Mouse (Mus musculus) liver, embryonic 15.5 days (tissue): Measurements from ENCODE around the gene Zgpat. TPM values are rescaled to one million over a fixed set of nuclear protein-coding genes. Genes with fewer than 3 reads are reported as not detected.

Source experiments
- ATAC-seq: fragments of 200-750 bp; cut with Nextera tagmentation; 2 replicates; pipeline ENCODE4 v1.8.0; 2017; ENCODE audit warnings: moderate number of reproducible peaks, mild to moderate bottlenecking, moderate library complexity; ENCODE audit not compliant: insufficient read depth
- H3K27ac ChIP-seq: fragments of 300-500 bp; sonication (generic); replicated peaks from 2 replicates; pipeline ENCODE4 v1.5.1; 2015; ENCODE audit warnings: mild to moderate bottlenecking, inconsistent platforms
- H3K27me3 ChIP-seq: fragments of 300-500 bp; sonication (generic); 2 replicates; pipeline ENCODE4 v1.6.1; 2015; ENCODE audit warnings: mild to moderate bottlenecking, inconsistent platforms
- H3K36me3 ChIP-seq: fragments of 300-500 bp; sonication (generic); replicated peaks from 2 replicates; pipeline ENCODE4 v1.6.1; 2015; ENCODE audit warnings: moderate library complexity, mild to moderate bottlenecking, inconsistent platforms
- H3K4me1 ChIP-seq: fragments of 300-500 bp; sonication (generic); replicated peaks from 2 replicates; pipeline ENCODE4 v1.6.1; 2015; ENCODE audit warnings: inconsistent platforms
- H3K4me2 ChIP-seq: fragments of 300-500 bp; sonication (generic); 2 replicates; pipeline ENCODE4 v1.6.1; 2015; ENCODE audit warnings: moderate library complexity, mild to moderate bottlenecking, inconsistent platforms
- H3K4me3 ChIP-seq: fragments of 300-500 bp; sonication (generic); replicated peaks from 2 replicates; pipeline ENCODE4 v1.5.1; 2015; ENCODE audit warnings: mild to moderate bottlenecking, inconsistent platforms
- H3K9ac ChIP-seq: fragments of 300-500 bp; sonication (generic); 2 replicates; pipeline ENCODE4 v1.6.1; 2015; ENCODE audit warnings: moderate library complexity, mild to moderate bottlenecking, inconsistent platforms
- H3K9me3 ChIP-seq: fragments of 300-500 bp; sonication (generic); replicated peaks from 2 replicates; pipeline ENCODE4 v1.6.1; 2016; ENCODE audit warnings: inconsistent platforms
- WGBS: fragments of 180-500 bp; shearing (Covaris S2); methylation state at CpG from one replicate; pipeline ENCODE4 v1.1.7; 2015; ENCODE audit warnings: mixed read lengths; ENCODE audit not compliant: insufficient replicate concordance; 5-methylcytosine and 5-hydroxymethylcytosine counted together
- polyA plus RNA-seq: library from polyadenylated mRNA; unstranded; fragments of >200 nt; fragmentation: Nextera tagmentation; extraction: Ambion mirVana; gene quantifications from 2 replicates; pipeline ENCODE4 v1.2.1, GENCODE M21; 2015

Gene Zgpat
- polyA plus RNA-seq, 1 experiment from 2014 or later, result 12.1 TPM

- no peaks in the 10 kb centered on the region for H3K9me3 ChIP-seq
- H3K9ac ChIP-seq, result no peak overlapping the region
- H3K4me2 ChIP-seq, result no peak overlapping the region
- 85% methylated on average over 4 of the region's 4 CpGs for whole genome bisulfite sequencing
- no peak for ATAC-seq
- no peaks in the 10 kb centered on the region for H3K4me1 ChIP-seq
- no peak overlapping the region for H3K4me3 ChIP-seq
- H3K36me3 ChIP-seq, result peaks cover 60% of the 10 kb centered on the region
- H3K27me3 ChIP-seq, result no peaks in the 10 kb centered on the region
- no peak overlapping the region for H3K27ac ChIP-seq
These were observed 20.2 kb downstream of the Zgpat start for GRCm38 (mm10) chr2:181384919-181385391.

GRCm38 (mm10) chr2:181385885-181386284 lies 21.2 kb downstream of the Zgpat start:
- no peaks in the 10 kb centered on the region for H3K9me3 ChIP-seq
- no peak for ATAC-seq
- no peaks in the 10 kb centered on the region for H3K4me1 ChIP-seq
- no peaks in the 10 kb centered on the region for H3K27me3 ChIP-seq
- H3K4me3 ChIP-seq, result no peak overlapping the region
- H3K9ac ChIP-seq, result no peak overlapping the region
- H3K36me3 ChIP-seq, result peaks cover 60% of the 10 kb centered on the region
- no peak overlapping the region for H3K4me2 ChIP-seq
- H3K27ac ChIP-seq, result no peak overlapping the region
- WGBS, result 71% methylated on average over 3 of the region's 3 CpGs

GRCm38 (mm10) chr2:181386663-181387210 lies 22.0 kb downstream of the Zgpat start:
- no peak for ATAC-seq
- Histone ChIP-seq H3K4me1 (no peaks in the 10 kb centered on the region), H3K27me3 (no peaks in the 10 kb centered on the region), H3K9me3 (no peaks in the 10 kb centered on the region), H3K4me3 (no peak overlapping the region), H3K36me3 (peaks cover 60% of the 10 kb centered on the region), H3K27ac (no peak overlapping the region), H3K4me2 (no peak overlapping the region), H3K9ac (no peak overlapping the region)
- WGBS, result 65% methylated on average over 4 of the region's 4 CpGs

GRCm38 (mm10) chr2:181390136-181390870 lies 25.6 kb downstream of the Zgpat start:
- H3K27me3 ChIP-seq, result no peaks in the 10 kb centered on the region
- WGBS, result 68% methylated on average over 4 of the region's 4 CpGs
- no peak for ATAC-seq
- peaks cover 52% of the 10 kb centered on the region for H3K36me3 ChIP-seq
- H3K4me2 ChIP-seq, result no peak overlapping the region
- no peak overlapping the region for H3K27ac ChIP-seq
- H3K9ac ChIP-seq, result no peak overlapping the region
- no peak overlapping the region for H3K4me3 ChIP-seq
- H3K4me1 ChIP-seq, result no peaks in the 10 kb centered on the region
- H3K9me3 ChIP-seq, result no peaks in the 10 kb centered on the region

GRCm38 (mm10) chr2:181391022-181391421 lies 26.3 kb downstream of the Zgpat start:
- no peak overlapping the region for H3K27ac ChIP-seq
- H3K36me3 ChIP-seq, result peaks cover 50% of the 10 kb centered on the region
- no peaks in the 10 kb centered on the region for H3K4me1 ChIP-seq
- no peaks in the 10 kb centered on the region for H3K9me3 ChIP-seq
- no peak for ATAC-seq
- H3K4me2 ChIP-seq, result no peak overlapping the region
- no peaks in the 10 kb centered on the region for H3K27me3 ChIP-seq
- WGBS, result 83% methylated on average over 15 of the region's 15 CpGs
- H3K4me3 ChIP-seq, result no peak overlapping the region
- H3K9ac ChIP-seq, result no peak overlapping the region

GRCm38 (mm10) chr2:181391541-181391940 lies 26.8 kb downstream of the Zgpat start:
- Histone ChIP-seq H3K9ac (no peak overlapping the region), H3K27ac (no peak overlapping the region), H3K4me1 (no peaks in the 10 kb centered on the region), H3K4me3 (no peak overlapping the region), H3K4me2 (no peak overlapping the region), H3K27me3 (no peaks in the 10 kb centered on the region), H3K36me3 (peaks cover 48% of the 10 kb centered on the region), H3K9me3 (no peaks in the 10 kb centered on the region)
- no peak for ATAC-seq
- WGBS, result 65% methylated on average over 2 of the region's 2 CpGs

- H3K27me3 ChIP-seq, result no peaks in the 10 kb centered on the region
- 28% methylated on average over 4 of the region's 4 CpGs for WGBS
- no peaks in the 10 kb centered on the region for H3K4me1 ChIP-seq
- no peaks in the 10 kb centered on the region for H3K9me3 ChIP-seq
- H3K9ac ChIP-seq, result no peak overlapping the region
- no peak overlapping the region for H3K4me2 ChIP-seq
- ATAC-seq, result peak; percentile 61
- H3K27ac ChIP-seq, result no peak overlapping the region
- peaks cover 43% of the 10 kb centered on the region for H3K36me3 ChIP-seq
- H3K4me3 ChIP-seq, result no peak overlapping the region
These were observed 28.0 kb downstream of the Zgpat start for GRCm38 (mm10) chr2:181392600-181393213.

- WGBS, result 91% methylated on average over 3 of the region's 3 CpGs
- no peak for ATAC-seq
These were observed 29.4 kb downstream of the Zgpat start for GRCm38 (mm10) chr2:181394086-181394485.

GRCm38 (mm10) chr2:181397207-181397761 lies 32.6 kb downstream of the Zgpat start:
- WGBS, result 77% methylated on average over 5 of the region's 5 CpGs
- Histone ChIP-seq H3K27me3 (no peaks in the 10 kb centered on the region), H3K27ac (no peak overlapping the region), H3K4me2 (no peak overlapping the region), H3K4me1 (peaks cover 6% of the 10 kb centered on the region; the same call in 1 of the 2 replicates), H3K9ac (no peak overlapping the region), H3K9me3 (no peaks in the 10 kb centered on the region), H3K36me3 (peaks cover 17% of the 10 kb centered on the region), H3K4me3 (no peak overlapping the region)
- ATAC-seq, result no peak

More at GRCm38 (mm10) chr2:181394086-181394485, 29.4 kb downstream of the Zgpat start:
- no peak overlapping the region for H3K4me2 ChIP-seq
- peaks cover 39% of the 10 kb centered on the region for H3K36me3 ChIP-seq
- no peak overlapping the region for H3K4me3 ChIP-seq
- no peaks in the 10 kb centered on the region for H3K9me3 ChIP-seq
- H3K4me1 ChIP-seq, result no peaks in the 10 kb centered on the region
- H3K27ac ChIP-seq, result no peak overlapping the region
- no peaks in the 10 kb centered on the region for H3K27me3 ChIP-seq
- H3K9ac ChIP-seq, result no peak overlapping the region

- 6% methylated on average over 1 of the region's 1 CpGs for WGBS
- no peak overlapping the region for H3K9ac ChIP-seq
- no peak overlapping the region for H3K4me3 ChIP-seq
- H3K9me3 ChIP-seq, result no peaks in the 10 kb centered on the region
- peaks cover 10% of the 10 kb centered on the region; the same call in 1 of the 2 replicates for H3K4me1 ChIP-seq
- ATAC-seq, result no peak
- no peaks in the 10 kb centered on the region for H3K27me3 ChIP-seq
- no peak overlapping the region for H3K4me2 ChIP-seq
- no peak overlapping the region for H3K27ac ChIP-seq
- H3K36me3 ChIP-seq, result peaks cover 8% of the 10 kb centered on the region; the same call in 1 of the 2 replicates
These were observed 36.8 kb downstream of the Zgpat start for GRCm38 (mm10) chr2:181401497-181401896.

- ATAC-seq, result no peak
- no peak overlapping the region for H3K4me2 ChIP-seq
- H3K4me1 ChIP-seq, result peaks cover 10% of the 10 kb centered on the region; the same call in 1 of the 2 replicates
- no peak overlapping the region for H3K4me3 ChIP-seq
- no peaks in the 10 kb centered on the region for H3K27me3 ChIP-seq
- H3K9me3 ChIP-seq, result no peaks in the 10 kb centered on the region
- WGBS, result 49% methylated on average over 3 of the region's 3 CpGs
- H3K36me3 ChIP-seq, result peaks cover 17% of the 10 kb centered on the region
- H3K9ac ChIP-seq, result no peak overlapping the region
- no peak overlapping the region for H3K27ac ChIP-seq
These were observed 39.0 kb downstream of the Zgpat start for GRCm38 (mm10) chr2:181403722-181404121.
